Mouse (Mus musculus) adrenal gland, adult 18-20 months (tissue): ENCODE measurements around the gene Tbc1d30. TPM values are rescaled to one million over a fixed set of nuclear protein-coding genes. Genes with fewer than 3 reads are reported as not detected.

Experiments
- DNase-seq, 2 experiments: peaks; one replicate each; pipeline ENCODE4 v3.0.0; 2021 to 2022; ENCODE audit warnings: low spot score in 2 of 2
- total RNA-seq, 2 experiments: library from RNA; stranded (reverse); gene quantifications; 1 replicate in 1 of 2; 2 replicates in 1 of 2; pipeline ENCODE4 v1.2.3; 2021

Tbc1d30 gene
- total RNA-seq, 2 experiments from 2014 or later, result 2.6 to 8.3 TPM

DNA sequence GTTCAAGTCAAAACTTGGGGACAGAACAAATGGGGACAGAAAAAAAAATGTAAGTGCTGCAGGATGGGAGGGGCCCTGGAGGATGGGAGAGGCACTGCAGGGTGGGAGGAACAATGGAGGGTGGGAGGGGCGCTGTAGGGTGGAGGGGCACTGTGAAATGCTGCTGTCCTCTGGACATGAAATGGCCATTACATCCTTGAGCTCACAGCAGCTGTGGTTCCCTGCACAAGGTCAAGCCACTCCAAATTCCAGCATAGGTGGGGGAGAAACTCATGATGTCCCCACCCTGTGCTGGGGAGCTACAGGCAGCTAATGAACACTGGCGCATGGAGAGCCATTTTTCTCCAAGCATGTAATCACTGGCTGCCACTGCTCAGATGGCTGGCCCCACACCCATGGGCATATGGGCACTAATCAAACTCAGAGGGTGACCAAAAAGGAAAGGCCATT, 74.0 kb downstream of the Tbc1d30 start:
- DNase-seq, result no peak

DNA sequence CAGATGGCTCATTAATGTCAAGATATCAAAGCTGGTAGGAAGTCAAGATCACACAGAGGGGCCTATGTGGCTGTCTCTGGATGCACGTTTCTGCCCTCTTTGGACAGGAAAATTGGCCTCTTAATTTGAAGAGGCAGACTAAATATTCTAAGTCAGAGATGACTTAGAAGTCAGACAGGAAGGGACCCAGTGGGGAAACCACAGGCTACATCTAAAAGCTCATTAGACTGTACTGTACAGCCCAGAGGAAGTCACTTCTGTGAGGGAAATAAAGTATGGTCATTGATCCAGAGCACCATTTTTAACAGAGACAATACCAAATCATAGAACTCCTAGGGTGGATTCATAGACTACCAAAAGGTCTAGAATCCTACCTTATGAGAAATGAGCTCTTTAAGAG, 76.1 kb downstream of the Tbc1d30 start:
- DNase-seq, result no peak

DNA sequence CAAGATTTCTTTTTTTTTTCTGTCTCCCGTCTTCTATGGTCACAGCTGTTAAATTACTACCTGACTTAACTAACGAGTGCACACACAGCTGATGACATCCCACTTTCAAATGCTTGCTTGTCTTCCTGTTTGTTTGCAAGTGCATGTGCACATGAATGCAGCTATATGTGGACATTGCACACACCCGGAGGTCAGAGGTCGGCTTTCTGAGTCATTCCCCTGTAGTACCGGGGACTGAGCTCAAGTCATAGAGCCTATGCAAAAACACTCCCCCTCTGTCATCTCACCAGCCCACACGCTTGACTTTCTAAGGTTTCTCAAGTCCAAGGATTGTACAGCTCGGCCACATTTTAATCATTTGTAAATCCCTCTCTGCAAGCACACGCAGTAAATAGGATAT, 80.1 kb downstream of the Tbc1d30 start:
- DNase-seq, result no peak

DNA sequence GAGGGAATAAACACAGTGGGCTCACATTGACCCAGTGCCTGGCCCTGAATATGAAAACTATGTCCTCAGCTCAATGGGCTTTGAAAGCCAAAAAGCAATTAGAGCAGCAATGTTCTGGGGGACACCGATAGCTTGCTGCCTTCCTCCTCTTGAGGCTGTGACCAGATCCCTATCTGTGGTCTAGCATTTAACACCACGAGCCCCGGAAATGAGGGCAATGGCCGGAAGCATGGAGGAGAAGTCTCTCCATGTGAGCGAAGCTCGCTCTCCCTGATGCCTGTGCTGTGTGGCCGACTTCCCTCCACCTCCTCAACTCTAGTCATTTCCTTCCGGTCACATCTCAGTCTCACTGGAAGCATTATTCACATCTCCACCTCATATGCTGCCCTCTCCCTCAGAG, 82.3 kb downstream of the Tbc1d30 start:
- DNase-seq, result no peak

DNA sequence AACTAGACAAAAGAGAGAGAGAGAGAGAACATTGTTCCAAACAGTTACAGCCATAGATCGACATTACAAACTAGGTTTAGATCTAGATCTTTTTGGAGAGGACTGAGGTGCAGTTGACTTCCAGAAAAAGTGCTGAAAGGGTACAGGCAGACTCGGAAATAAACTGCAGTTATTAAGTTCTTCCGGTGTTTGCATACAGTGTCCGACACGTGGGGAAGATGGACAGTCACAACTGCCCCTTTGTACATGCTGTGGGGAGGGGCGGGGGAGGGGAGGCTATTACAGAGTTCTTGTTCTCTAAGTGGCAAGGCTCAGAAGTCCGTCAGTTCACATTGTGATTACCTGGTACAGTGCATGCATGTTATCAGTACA, 86.9 kb downstream of the Tbc1d30 start:
- no peak for DNase-seq

DNA sequence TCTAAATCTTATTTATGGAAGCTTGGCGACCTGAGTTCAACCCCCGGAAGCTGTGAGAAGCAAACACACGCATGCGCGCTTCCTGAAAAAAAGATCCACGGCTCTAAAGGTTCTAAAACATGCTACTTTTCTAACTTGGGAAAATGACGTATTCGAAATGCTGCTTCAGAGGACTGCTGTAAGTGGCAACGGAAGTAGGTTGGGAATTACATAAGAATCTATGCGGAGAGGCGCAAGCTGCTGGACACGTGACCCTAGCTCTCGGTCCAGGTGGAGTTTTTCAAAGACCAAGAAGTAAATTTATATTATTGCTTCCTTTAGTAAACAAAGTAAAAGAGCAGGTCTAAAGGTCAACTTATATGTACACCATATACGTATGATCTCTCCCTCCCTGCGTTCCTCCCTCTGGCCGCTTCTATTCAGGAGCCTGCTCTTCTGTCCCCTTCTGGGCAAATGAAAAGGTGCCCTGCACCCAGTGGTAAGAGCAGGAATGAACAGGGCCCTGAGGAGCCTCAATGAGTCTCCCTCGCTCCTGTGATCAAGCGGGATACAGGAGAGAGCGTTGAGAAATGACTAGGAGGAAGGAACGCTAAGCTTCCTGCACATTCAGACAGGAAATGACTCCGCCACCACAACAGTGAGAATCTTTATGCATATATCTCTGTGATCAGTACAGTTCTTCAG, 87.4 kb downstream of the Tbc1d30 start:
- no peak for DNase-seq

DNA sequence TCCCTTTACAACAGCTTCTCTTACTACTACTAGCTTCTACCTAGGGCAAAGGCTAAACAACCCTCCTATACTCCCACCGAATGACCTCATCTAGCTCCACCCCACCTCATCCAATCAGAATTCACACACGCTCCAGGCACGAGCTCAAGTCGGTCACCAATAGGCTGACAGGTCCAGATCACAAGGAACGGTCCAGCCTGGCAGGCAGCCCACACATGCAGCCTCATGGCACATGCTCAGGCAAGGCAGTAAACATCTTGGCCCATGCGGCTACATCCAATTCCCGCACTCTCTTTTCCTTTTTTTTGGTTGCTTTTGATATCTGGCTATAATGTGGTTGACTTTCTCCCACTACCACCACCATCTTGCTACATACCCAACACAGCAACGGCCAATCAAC, 88.9 kb downstream of the Tbc1d30 start:
- DNase-seq, result no peak

DNA sequence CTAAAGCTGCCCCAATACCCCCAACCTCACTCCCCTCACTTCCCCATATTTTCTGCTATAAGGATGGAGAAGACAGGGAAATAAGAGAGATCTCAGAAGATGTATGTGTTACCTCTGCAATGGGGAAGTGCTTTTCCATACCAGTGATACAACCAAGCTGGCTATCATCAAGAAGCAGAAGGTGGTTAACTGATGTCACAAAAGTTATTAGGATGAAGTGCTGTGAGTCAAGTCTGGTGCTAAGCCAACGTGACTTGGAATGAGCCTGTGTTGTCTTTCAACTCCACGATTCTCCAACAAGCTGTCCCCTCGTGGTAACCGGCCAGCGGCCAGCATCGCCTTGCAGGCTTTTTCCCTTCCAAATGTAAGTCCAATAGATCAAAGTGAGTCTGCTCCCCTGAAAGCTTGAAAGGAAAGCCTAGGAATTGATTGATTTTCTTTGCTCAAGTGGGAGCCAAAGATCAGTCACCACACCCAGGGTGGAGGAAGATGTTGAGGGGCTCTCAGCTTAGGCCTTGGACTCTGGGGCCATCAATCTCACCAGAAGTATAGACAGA, 90.0 kb downstream of the Tbc1d30 start:
- no peak for DNase-seq

DNA sequence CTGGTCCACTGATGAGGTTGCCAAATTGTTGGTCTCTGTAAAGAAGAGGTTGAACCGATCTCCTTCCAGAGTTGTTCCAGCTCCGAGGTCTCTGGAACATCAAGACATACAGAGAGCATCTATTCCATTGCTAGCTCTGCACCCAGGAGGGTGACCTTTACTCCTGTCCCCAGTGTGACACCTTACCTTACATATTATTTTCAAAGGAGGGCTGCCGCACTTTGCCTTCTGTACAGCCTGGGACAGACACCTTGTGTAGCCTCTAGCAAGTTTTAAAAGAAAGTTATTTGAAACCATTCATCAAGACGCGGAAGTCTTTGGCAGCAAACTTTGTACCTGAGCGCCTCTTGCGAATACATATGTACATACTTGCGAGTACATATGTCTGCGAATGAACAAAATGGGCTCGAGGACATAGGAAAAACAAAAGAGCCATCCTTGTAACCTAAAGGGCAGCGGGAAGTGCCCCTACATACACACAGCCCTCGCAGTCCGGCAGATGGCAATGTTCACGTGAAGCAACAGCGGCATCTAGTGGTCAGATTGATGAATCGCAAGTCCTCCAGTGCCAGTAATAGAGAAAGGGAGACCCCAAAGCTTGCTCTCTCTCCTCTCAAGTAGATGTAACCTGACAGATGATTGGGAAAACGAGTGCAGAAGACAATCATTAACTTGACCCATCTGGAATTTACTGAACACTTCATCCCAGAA, 94.8 kb downstream of the Tbc1d30 start:
- peak; percentile 54 to 60 for DNase-seq

DNA sequence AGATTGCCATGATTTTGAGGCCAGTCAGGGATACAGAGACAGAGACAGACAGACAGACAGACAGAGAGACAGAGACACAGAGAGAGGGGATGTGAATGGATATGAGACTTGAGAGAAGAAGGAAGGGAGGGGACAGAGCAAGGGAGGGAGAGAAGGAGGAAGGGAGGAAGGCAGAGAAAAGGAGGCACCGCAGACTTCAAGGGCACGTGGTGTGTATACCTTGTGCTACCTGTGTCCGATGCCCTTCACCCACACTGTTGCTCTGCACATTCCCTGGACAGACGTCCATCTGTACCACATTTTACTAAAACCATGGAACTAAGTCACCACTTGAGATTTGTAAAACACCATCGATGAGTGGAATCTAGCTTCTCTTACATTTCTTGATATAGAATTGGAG, 95.6 kb downstream of the Tbc1d30 start:
- no peak for DNase-seq

DNA sequence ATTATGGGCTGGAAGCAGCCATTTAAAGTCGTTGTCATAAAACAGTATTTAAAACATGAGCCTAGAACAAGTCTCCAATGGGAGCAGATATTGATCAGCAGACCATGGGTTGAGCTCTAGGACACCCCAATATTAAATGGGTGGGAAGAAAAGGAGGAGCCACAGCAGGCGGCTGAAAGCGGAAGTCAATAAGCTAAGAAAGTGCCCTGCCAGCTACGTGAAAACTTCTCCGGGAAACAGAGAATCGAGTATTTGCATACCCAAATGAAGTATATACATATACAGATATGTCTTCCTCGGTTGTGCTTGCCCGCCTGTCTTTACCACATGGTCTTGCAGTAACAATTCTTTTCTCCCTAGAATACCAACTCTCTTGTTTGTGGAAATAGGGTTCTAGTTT, 96.7 kb downstream of the Tbc1d30 start:
- no peak for DNase-seq

DNA sequence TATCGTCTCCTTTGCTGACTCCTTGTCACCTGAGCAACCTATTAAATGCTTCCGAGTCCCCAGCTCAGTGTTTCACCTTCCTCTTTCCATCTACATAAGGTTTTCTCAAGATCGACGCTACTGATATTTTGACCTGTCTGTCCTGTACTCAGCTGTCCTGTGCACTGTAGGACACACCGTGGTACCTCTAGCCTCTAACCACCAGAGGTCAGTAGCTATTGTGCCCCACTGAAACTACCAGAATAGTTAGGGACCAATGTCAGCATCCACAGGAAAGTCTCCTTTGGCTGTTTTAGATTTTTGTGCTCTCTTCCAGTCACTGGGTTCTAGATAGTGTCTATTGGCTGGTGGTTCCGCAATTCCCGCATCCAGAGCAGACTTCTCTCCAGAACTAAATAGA, 98.3 kb downstream of the Tbc1d30 start:
- DNase-seq, result no peak

DNA sequence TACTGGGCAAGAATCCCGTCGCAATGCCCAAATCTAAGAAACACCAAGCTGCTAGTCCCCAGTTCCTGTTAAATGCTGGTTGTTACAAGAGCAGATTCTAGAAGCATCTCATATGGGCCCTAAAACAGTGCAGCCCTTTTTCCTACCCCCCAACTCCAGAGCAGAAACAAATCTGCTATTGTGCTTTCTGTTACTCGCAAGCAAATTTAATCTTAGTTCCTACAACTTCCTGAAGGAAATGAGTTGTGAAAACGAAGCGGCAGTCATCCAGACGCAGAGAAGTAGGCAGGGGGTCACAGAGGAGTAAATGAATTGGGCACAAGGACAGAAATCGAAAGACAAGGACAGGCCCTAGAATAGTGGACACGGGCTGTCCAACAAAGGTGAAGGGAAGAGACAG, 99.9 kb downstream of the Tbc1d30 start:
- DNase-seq, result no peak

DNA sequence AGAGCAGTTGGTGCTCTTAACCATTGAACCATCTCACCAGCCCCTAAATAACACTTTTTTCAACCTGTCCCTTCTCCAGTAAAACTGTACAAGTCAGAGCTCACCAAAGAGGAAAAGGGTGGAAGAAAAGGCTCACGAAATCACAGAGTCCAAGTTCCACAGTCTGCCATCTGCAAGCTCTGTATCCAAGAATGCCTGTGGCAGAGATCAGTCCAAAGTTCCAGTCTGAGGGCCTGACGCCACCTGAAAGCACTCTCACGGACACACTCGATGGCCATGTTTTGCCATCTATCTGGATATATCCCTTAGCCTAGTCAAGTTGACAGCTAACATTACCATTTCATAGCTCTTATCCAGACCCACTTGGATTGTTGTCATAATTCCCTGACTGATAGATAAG, 101.3 kb downstream of the Tbc1d30 start:
- no peak for DNase-seq

DNA sequence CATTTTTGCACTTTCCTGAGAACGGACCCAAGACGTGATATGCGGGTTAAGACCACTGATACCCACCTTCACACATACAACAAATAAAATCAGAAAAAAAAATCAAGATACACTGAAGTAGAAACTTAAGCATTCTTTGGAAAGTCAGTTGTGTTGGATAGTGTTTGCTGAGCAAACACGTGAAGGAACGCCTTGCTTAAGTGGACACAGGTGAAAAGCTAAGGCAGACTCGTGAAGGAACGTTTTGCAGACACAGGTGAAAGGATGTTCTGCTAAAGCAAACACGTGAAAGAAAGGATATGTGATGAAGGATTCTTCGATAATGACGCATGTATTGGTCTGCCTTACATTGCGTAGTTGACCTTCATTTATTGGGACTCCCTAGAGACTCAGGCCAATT, 103.5 kb downstream of the Tbc1d30 start:
- no peak for DNase-seq

DNA sequence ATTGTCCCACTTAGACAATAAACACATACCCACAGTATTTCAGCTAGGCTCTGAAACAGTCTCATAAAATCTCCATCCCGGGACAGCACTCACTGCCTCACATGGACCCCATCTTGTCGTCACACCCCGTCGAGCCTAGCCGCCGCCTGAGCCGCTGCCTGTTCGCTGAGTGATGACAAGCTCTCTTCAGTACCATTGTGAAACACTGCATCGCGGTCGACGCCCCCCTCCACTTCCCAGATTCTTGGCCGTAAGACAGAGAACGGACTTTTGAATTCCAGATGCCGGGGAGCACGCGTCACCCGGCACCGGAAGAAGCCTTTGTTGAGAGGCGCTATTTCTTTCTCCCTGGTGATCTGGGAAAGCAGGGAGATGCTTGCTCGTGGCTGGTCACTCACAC, 104.1 kb downstream of the Tbc1d30 start:
- DNase-seq, result no peak

DNA sequence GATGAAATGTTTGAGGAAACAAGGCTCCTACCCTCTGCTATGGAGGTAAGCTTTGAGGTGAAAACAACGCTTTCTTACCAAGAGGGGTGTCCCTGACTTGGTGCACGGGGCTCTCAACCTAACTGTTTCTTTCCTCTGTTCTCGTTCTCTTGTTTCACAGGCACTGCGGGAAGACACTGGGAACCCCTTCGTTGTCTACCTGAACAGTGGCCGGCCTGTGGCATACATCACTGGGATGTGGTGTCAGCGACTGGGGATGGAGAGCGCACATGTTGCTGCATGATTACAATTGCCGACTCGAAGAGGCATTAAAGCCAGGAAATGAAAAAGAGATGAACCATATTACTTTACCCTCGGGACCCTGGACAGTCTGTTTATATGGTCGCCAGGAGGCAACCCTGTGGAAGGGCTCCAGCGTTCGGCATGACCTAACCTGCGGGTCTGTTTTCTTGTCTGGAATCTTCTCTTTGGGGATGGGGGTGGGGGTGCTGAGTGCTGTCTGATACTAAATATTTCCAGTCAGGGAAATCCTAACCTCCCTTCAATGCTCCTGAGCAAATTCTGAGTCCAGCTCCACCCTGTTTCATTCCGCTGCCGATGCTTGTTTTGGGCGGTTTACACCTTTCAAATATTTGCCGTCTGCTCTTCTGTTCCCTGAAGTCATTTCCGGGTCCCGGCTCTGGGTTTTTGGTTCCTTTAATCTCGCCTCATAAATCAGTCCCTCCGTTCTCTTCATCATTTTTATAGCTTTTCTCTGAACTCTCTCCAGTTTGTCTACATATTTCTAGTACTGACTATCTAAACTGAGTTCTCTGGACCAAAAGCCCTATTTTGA, 107.5 kb downstream of the Tbc1d30 start:
- no peak for DNase-seq

DNA sequence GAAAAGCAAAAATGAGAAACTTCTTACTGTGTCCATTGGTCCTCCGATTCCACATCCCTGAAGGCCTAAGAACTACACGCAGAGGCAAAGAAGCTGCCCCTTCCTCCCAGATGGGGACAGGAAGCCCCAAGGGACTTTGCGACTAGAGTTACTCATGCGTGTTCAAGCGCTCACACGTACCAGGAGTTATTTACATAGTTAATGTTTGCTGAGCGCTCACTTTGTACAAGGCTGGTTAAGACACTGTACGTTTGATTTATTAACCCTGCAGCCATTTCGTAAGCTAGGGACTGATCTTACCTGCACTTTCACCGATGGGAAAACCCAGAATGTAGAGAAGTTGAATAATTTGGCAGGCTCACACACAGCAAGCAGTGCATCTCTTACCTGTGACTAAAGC, 108.5 kb downstream of the Tbc1d30 start:
- DNase-seq, result no peak

DNA sequence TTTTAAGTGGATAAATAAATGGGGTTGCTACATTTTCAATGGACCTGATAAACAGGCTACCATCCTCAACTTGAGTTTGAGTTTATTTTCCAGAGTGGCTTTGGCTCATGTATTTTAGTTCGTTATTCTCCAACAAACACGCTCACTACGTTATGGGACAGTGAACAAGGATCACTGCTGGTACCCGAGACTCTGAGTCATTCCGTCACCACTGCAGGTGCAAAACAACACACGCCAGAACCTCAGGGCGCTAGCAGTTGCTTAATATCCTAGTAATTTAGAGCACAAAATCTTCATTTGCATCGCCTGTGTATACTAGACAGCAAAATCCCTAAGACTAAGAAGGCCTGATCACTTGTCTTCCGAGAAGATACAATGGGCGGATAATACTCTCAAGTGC, 112.0 kb downstream of the Tbc1d30 start:
- DNase-seq, result no peak

DNA sequence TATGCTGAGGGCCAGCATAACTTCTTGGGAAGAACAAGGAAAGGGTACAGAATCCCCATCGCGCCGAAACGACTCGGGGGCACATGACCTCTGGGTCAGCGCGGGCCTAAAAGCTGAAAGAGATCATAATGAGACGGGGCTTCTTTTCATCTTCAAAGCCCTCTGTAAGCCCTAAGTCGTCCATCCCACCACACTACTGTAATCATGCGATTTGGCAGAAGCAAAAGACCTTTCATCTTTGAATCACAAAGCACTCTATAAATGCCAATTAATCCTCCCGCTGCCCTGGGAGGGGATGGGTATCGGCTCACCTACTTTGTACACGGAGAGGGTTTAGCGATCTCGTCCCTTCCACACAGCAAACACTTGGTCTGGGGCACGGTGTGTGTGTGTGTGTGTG, 112.5 kb downstream of the Tbc1d30 start:
- no peak for DNase-seq

DNA sequence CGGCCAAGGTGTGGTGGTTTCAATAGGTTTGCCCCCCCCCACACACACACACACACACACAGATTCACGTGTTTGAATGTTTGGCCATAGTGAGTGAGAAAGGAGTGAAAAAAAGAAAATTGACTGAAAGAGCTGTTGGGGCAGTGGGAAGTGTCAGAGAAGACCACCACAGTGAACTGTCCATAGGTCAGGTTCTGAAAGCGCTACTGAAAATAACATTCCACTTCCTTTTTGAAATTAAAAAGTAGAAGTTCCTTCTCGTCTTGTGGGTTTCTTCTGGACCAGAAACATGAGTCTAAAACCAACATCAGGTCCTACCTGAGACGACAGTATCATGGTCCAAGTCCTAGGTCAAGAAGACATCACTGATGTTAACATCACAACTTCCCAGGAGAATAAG, 113.7 kb downstream of the Tbc1d30 start:
- DNase-seq, result no peak
